ENCODE assay signal across 13 mouse cellular contexts in genomic region chr11:53734970-53735681, GRCm38 (mm10). TPM values are rescaled to one million over a fixed set of nuclear protein-coding genes. Genes with fewer than 3 reads are reported as not detected.
DNase-seq lines count a peak whose midpoint lies in the region; ATAC-seq lines count a peak whose summit lies in the region.
"Had no signal": no experiment of that assay in that cellular context is flagged by ENCODE, and none has a peak within 500 bp of the region (broad histone marks: within the 10 kb centered on the region; RNA-seq: fewer than 3 reads in every experiment).

No protein-coding gene starts in this region.

- H3K9me3 ChIP-seq in lung, embryonic 16.5 days (ENCODE audit: control insufficient read depth, low read length) = no peaks in the 10 kb centered on the region
- H3K9me3 ChIP-seq in liver, embryonic 13.5 days (replicated peaks) = no peaks in the 10 kb centered on the region
- H3K9me3 ChIP-seq: heart, embryonic 13.5 days had no signal

- WGBS in lung, embryonic 16.5 days = 57% methylated on average over 18 of the region's 18 CpGs
- 55% methylated on average over 18 of the region's 18 CpGs for WGBS in liver, embryonic 13.5 days (ENCODE audit: insufficient replicate concordance)

- H3K27ac ChIP-seq in lung, embryonic 16.5 days (ENCODE audit: low read length) = no peak overlapping the region
- H3K27ac ChIP-seq in liver, embryonic 13.5 days = no peak overlapping the region
- H3K27ac ChIP-seq: heart, embryonic 13.5 days had no signal

- H3K36me3 ChIP-seq in lung, embryonic 16.5 days (ENCODE audit: control insufficient read depth, insufficient read depth, low read length) = no peaks in the 10 kb centered on the region
- no peaks in the 10 kb centered on the region for H3K36me3 ChIP-seq in liver, embryonic 13.5 days
- H3K36me3 ChIP-seq: heart, embryonic 13.5 days had no signal

- H3K4me1 ChIP-seq in lung, embryonic 16.5 days (replicated peaks; ENCODE audit: control insufficient read depth, insufficient read depth, low read length) = no peaks in the 10 kb centered on the region
- peaks cover 12% of the 10 kb centered on the region; the same call in 1 of the 2 replicates for H3K4me1 ChIP-seq in liver, embryonic 13.5 days (replicated peaks)
- H3K4me1 ChIP-seq: heart, embryonic 13.5 days had no signal

- no peak for ATAC-seq in lung, embryonic 16.5 days (ENCODE audit: low read depth)
- ATAC-seq in liver, embryonic 13.5 days (ENCODE audit: low read depth) = no peak

- no peak overlapping the region for H3K9ac ChIP-seq in lung, embryonic 16.5 days (ENCODE audit: low read length)
- H3K9ac ChIP-seq in liver, embryonic 13.5 days = no peak overlapping the region

- H3K4me3 ChIP-seq in lung, embryonic 16.5 days (ENCODE audit: low read length) = no peak overlapping the region
- no peak overlapping the region for H3K4me3 ChIP-seq in liver, embryonic 13.5 days (replicated peaks)

- DNase-seq in heart, adult 11 months = peak; percentile 86
- DNase-seq in heart, postnatal 10 days = no peak
- no peak for DNase-seq in lung, postnatal 4 days
- DNase-seq in c-Kit-positive CD71-positive TER-119-positive erythroid progenitor cells, embryonic 14.5 days (ENCODE audit: low spot score) = peak; percentile 7
- no peak for DNase-seq in liver, embryonic 13.5 days
- no peak for DNase-seq in gastrocnemius, postnatal 36 days
- no peak for DNase-seq in cerebellum, adult 8-10 months

- peak overlapping the region; percentile 53; the same call in 1 of the 2 replicates for H3K4me2 ChIP-seq in lung, embryonic 16.5 days (ENCODE audit: low read depth, low read length)
- peak overlapping the region; percentile 59; the same call in 1 of the 2 replicates for H3K4me2 ChIP-seq in liver, embryonic 13.5 days

- H3K27me3 ChIP-seq in lung, embryonic 16.5 days (ENCODE audit: control insufficient read depth, insufficient read depth, low read depth, low read length) = no peaks in the 10 kb centered on the region
- H3K27me3 ChIP-seq in liver, embryonic 13.5 days = no peaks in the 10 kb centered on the region
- H3K27me3 ChIP-seq: heart, embryonic 13.5 days; Patski had no signal

- intact Hi-C loops in heart, postnatal 10 days (cut with DNase I) = no loop called here
- intact Hi-C loops in gastrocnemius, postnatal 36 days (cut with DNase I) = loop anchor here (5.0 to 10.0 kb wide), 2 partner anchors 117 to 270 kb away; no protein-coding TSS in a partner anchor

RNA-seq across cellular contexts. Expression of gene Il5, which starts 14.5 kb away (rescaled TPM):
- total RNA-seq in heart, postnatal 10 days (2021) = not detected
- polyA plus RNA-seq in lung, embryonic 16.5 days (2015; fragmentation: Nextera tagmentation; extraction: Ambion mirVana) = not detected in 2 replicates
- polyA plus RNA-seq in liver, embryonic 13.5 days (2015; fragmentation: Nextera tagmentation; extraction: Ambion mirVana) = not detected in 2 replicates
- total RNA-seq in gastrocnemius, postnatal 36 days (2021) = not detected
- total RNA-seq: adrenal gland, postnatal 25 days had no signal
- polyA plus RNA-seq: C2C12; embryonic facial prominence, embryonic 11.5 days; heart, embryonic 13.5 days; Patski had no signal

RNA-seq across cellular contexts. Expression of gene Rad50, which starts 28.0 kb away (rescaled TPM):
- 10 to 100 TPM in 1 of 2 experiments, 1 to 10 TPM in 1; 10.0 to 11.2 TPM for total RNA-seq in heart, postnatal 10 days (2021)
- polyA plus RNA-seq in lung, embryonic 16.5 days (2015; fragmentation: Nextera tagmentation; extraction: Ambion mirVana) = 29.5 and 33.7 TPM in 2 replicates
- polyA plus RNA-seq in liver, embryonic 13.5 days (2015; fragmentation: Nextera tagmentation; extraction: Ambion mirVana) = 19.5 and 24.1 TPM in 2 replicates
- total RNA-seq in gastrocnemius, postnatal 36 days (2021) = 1 to 10 TPM; 3.5 to 4.8 TPM

RNA-seq across cellular contexts. Expression of gene Irf1, which starts 34.7 kb away (rescaled TPM):
- total RNA-seq in heart, postnatal 10 days (2021) = 10 to 100 TPM; 15.3 to 18.4 TPM
- 29.7 and 33.9 TPM in 2 replicates for polyA plus RNA-seq in lung, embryonic 16.5 days (2015; fragmentation: Nextera tagmentation; extraction: Ambion mirVana)
- 6.7 and 8.1 TPM in 2 replicates for polyA plus RNA-seq in liver, embryonic 13.5 days (2015; fragmentation: Nextera tagmentation; extraction: Ambion mirVana)
- total RNA-seq in gastrocnemius, postnatal 36 days (2021) = 1 to 10 TPM; 6.6 to 7.4 TPM

RNA-seq across cellular contexts. Expression of gene Gm17334, which starts 37.9 kb away (rescaled TPM):
- total RNA-seq in heart, postnatal 10 days (2021) = under 1 TPM in 1 of 2 experiments, not detected in 1; 0.30 TPM
- 0.24 and 0.39 TPM in 2 replicates for polyA plus RNA-seq in lung, embryonic 16.5 days (2015; fragmentation: Nextera tagmentation; extraction: Ambion mirVana)
- not detected in 2 replicates for polyA plus RNA-seq in liver, embryonic 13.5 days (2015; fragmentation: Nextera tagmentation; extraction: Ambion mirVana)
- under 1 TPM in 1 of 2 experiments, not detected in 1; 0.31 TPM for total RNA-seq in gastrocnemius, postnatal 36 days (2021)
- polyA plus RNA-seq: embryonic facial prominence, embryonic 11.5 days had no signal

Comparison
In these comparisons a context has a peak if more than half of its experiments do, and no peak if none do; other contexts are left out.
1. DNase-seq: peak in heart, adult 11 months (single experiment) and c-Kit-positive CD71-positive TER-119-positive erythroid progenitor cells, embryonic 14.5 days (single experiment); none in heart, postnatal 10 days (0 of 2), lung, postnatal 4 days (0 of 2), liver, embryonic 13.5 days (single experiment), gastrocnemius, postnatal 36 days (0 of 2) and cerebellum, adult 8-10 months (single experiment).